Mouse (Mus musculus): ENCODE data around the gene Cd5. TPM values are rescaled to one million over a fixed set of nuclear protein-coding genes. Genes with fewer than 3 reads are reported as not detected.
A peak's percentile ranks its signal among the peaks of the same experiment; 100 is the strongest.

Gene Cd5
- polyA plus RNA-seq, 1 experiment = 0.16 TPM

- DNase-seq (ENCODE audit: low read depth) = no peak
- TF ChIP-seq CTCF (IDR thresholded peaks at IDR 0.05; ENCODE audit: borderline replicate concordance, extremely low read depth, insufficient read depth, insufficient read length) (no peak), POLR2A (IDR thresholded peaks at IDR 0.05; ENCODE audit: borderline replicate concordance, extremely low read depth, insufficient read depth, insufficient read length, poor library complexity, severe bottlenecking) (no peak)
Measured at GRCm38 (mm10) chr19:10685727-10686126, 53.1 kb downstream of the Cd5 start.

- TF ChIP-seq CTCF (IDR thresholded peaks at IDR 0.05; ENCODE audit: borderline replicate concordance, extremely low read depth, insufficient read depth, insufficient read length) (no peak), POLR2A (IDR thresholded peaks at IDR 0.05; ENCODE audit: borderline replicate concordance, extremely low read depth, insufficient read depth, insufficient read length, poor library complexity, severe bottlenecking) (no peak)
- no peak for DNase-seq (ENCODE audit: low read depth)
Measured at GRCm38 (mm10) chr19:10685081-10685480, 53.7 kb downstream of the Cd5 start.

- DNase-seq (ENCODE audit: low read depth) = no peak
- TF ChIP-seq POLR2A (IDR thresholded peaks at IDR 0.05; ENCODE audit: borderline replicate concordance, extremely low read depth, insufficient read depth, insufficient read length, poor library complexity, severe bottlenecking) (no peak), CTCF (IDR thresholded peaks at IDR 0.05; ENCODE audit: borderline replicate concordance, extremely low read depth, insufficient read depth, insufficient read length) (no peak)
Measured at GRCm38 (mm10) chr19:10681571-10681970, 57.2 kb downstream of the Cd5 start.

GRCm38 (mm10) chr19:10678772-10679067 is 60.1 kb downstream of the Cd5 start:
- TF ChIP-seq CTCF (IDR thresholded peaks at IDR 0.05; ENCODE audit: borderline replicate concordance, extremely low read depth, insufficient read depth, insufficient read length) (no peak), POLR2A (IDR thresholded peaks at IDR 0.05; ENCODE audit: borderline replicate concordance, extremely low read depth, insufficient read depth, insufficient read length, poor library complexity, severe bottlenecking) (no peak)
- no peak for DNase-seq (ENCODE audit: low read depth)

GRCm38 (mm10) chr19:10677915-10678771 is 60.7 kb downstream of the Cd5 start, which contains the start of gene Pga5:
TSS of gene Pga5 (minus strand) at chr19:10678071.
- TF ChIP-seq POLR2A (IDR thresholded peaks at IDR 0.05; ENCODE audit: borderline replicate concordance, extremely low read depth, insufficient read depth, insufficient read length, poor library complexity, severe bottlenecking) (no peak), CTCF (IDR thresholded peaks at IDR 0.05; ENCODE audit: borderline replicate concordance, extremely low read depth, insufficient read depth, insufficient read length) (peak; percentile 93)
- peak; percentile 87 for DNase-seq (ENCODE audit: low read depth)

GRCm38 (mm10) chr19:10676656-10677055 is 62.1 kb downstream of the Cd5 start:
- TF ChIP-seq POLR2A (IDR thresholded peaks at IDR 0.05; ENCODE audit: borderline replicate concordance, extremely low read depth, insufficient read depth, insufficient read length, poor library complexity, severe bottlenecking) = no peak
- TF ChIP-seq CTCF (IDR thresholded peaks at IDR 0.05; ENCODE audit: borderline replicate concordance, extremely low read depth, insufficient read depth, insufficient read length) = no peak
- DNase-seq (ENCODE audit: low read depth) = no peak

GRCm38 (mm10) chr19:10673275-10673674 is 65.5 kb downstream of the Cd5 start:
- TF ChIP-seq POLR2A (IDR thresholded peaks at IDR 0.05; ENCODE audit: borderline replicate concordance, extremely low read depth, insufficient read depth, insufficient read length, poor library complexity, severe bottlenecking) (no peak), CTCF (IDR thresholded peaks at IDR 0.05; ENCODE audit: borderline replicate concordance, extremely low read depth, insufficient read depth, insufficient read length) (no peak)
- peak; percentile 9 for DNase-seq (ENCODE audit: low read depth)

- TF ChIP-seq CTCF (IDR thresholded peaks at IDR 0.05; ENCODE audit: borderline replicate concordance, extremely low read depth, insufficient read depth, insufficient read length) (no peak), POLR2A (IDR thresholded peaks at IDR 0.05; ENCODE audit: borderline replicate concordance, extremely low read depth, insufficient read depth, insufficient read length, poor library complexity, severe bottlenecking) (no peak)
- DNase-seq (ENCODE audit: low read depth) = no peak
Measured at GRCm38 (mm10) chr19:10671854-10672417, 66.9 kb downstream of the Cd5 start.

- no peak for DNase-seq (ENCODE audit: low read depth)
- no peak for TF ChIP-seq POLR2A (IDR thresholded peaks at IDR 0.05; ENCODE audit: borderline replicate concordance, extremely low read depth, insufficient read depth, insufficient read length, poor library complexity, severe bottlenecking)
- TF ChIP-seq CTCF (IDR thresholded peaks at IDR 0.05; ENCODE audit: borderline replicate concordance, extremely low read depth, insufficient read depth, insufficient read length) = no peak
Measured at GRCm38 (mm10) chr19:10671319-10671718, 67.5 kb downstream of the Cd5 start.

Other genes starting within 250 kb of the Cd5 start
- gene Cpsf7, start 213.7 kb downstream of the Cd5 start, polyA plus RNA-seq (2012; rRNA removed) = 116 and 131 TPM in 2 replicates
- 45.3 and 49.9 TPM in 2 replicates for gene Sdhaf2, start 212.9 kb downstream of the Cd5 start, polyA plus RNA-seq (2012; rRNA removed)
- 40.9 and 74.9 TPM in 2 replicates for gene Tmem216, start 182.8 kb downstream of the Cd5 start, polyA plus RNA-seq (2012; rRNA removed)
- gene Cyb561a3, start 161.8 kb downstream of the Cd5 start, polyA plus RNA-seq (2012; rRNA removed) = 21.2 and 27.5 TPM in 2 replicates
- gene Tmem138, start 161.6 kb downstream of the Cd5 start, polyA plus RNA-seq (2012; rRNA removed) = 31.0 and 39.4 TPM in 2 replicates
- gene Ddb1, start 133.7 kb downstream of the Cd5 start, polyA plus RNA-seq (2012; rRNA removed) = 206 and 237 TPM in 2 replicates
- 35.8 and 38.2 TPM in 2 replicates for gene Tkfc, start 133.3 kb downstream of the Cd5 start, polyA plus RNA-seq (2012; rRNA removed)
- 1.1 TPM in 2 replicates for gene Vwce, start 104.8 kb downstream of the Cd5 start, polyA plus RNA-seq (2012; rRNA removed)
- 0.07 TPM in 1 of 2 replicates, not detected in the other for gene Pga5, start 60.9 kb downstream of the Cd5 start, polyA plus RNA-seq (2012; rRNA removed)
- 28.5 and 29.0 TPM in 2 replicates for gene Vps37c, start 50.3 kb downstream of the Cd5 start, polyA plus RNA-seq (2012; rRNA removed)
- not detected in 2 replicates for gene Cd6, start 91.1 kb upstream of the Cd5 start, polyA plus RNA-seq (2012; rRNA removed)
- gene Slc15a3, start 100.7 kb upstream of the Cd5 start, polyA plus RNA-seq (2012; rRNA removed) = 0.61 and 1.0 TPM in 2 replicates
- gene Tmem132a, start 130.9 kb upstream of the Cd5 start, polyA plus RNA-seq (2012; rRNA removed) = 292 and 301 TPM in 2 replicates
- 41.9 and 47.1 TPM in 2 replicates for gene Tmem109, start 143.0 kb upstream of the Cd5 start, polyA plus RNA-seq (2012; rRNA removed)
- gene Prpf19, start 156.2 kb upstream of the Cd5 start, polyA plus RNA-seq (2012; rRNA removed) = 341 and 452 TPM in 2 replicates
- gene Zp1, start 181.6 kb upstream of the Cd5 start, polyA plus RNA-seq (2012; rRNA removed) = 0.13 and 0.16 TPM in 2 replicates
- 0.30 and 0.44 TPM in 2 replicates for gene Ptgdr2, start 198.2 kb upstream of the Cd5 start, polyA plus RNA-seq (2012; rRNA removed)
- 6.2 and 6.3 TPM in 2 replicates for gene Ccdc86, start 210.3 kb upstream of the Cd5 start, polyA plus RNA-seq (2012; rRNA removed)
- gene Ms4a10, start 235.7 kb upstream of the Cd5 start, polyA plus RNA-seq (2012; rRNA removed) = not detected in 2 replicates